Mouse (Mus musculus) CD4-positive, CD25-positive, alpha-beta regulatory T cell, adult 2 months (primary cell): ENCODE data around the gene Pigl.

ENCODE experiments used
- DNase-seq: peaks from one replicate; pipeline ENCODE4 v3.0.0-alpha.2; 2012; ENCODE audit warnings: low read depth, low spot score

Pigl gene

DNA sequence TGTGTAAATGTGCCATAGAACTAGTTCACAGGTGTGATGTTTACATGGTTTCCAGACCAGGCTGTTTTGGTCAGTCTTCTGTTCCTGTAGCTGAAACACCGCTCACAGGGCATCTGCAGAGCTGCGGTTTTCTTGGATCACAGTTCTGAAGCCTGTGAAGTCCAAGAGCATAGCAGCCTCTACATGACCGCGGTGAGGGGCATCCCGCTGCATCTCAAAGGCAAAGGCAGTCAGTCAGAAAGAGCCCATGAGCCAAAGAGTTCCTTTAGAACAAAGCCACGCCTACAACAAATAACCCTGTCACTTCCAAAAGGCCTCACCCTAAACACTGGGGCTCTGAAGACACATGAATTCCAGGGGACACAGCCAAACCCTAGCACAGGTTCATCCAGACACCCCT, 55.1 kb downstream of the Pigl start:
- DNase-seq = no peak

DNA sequence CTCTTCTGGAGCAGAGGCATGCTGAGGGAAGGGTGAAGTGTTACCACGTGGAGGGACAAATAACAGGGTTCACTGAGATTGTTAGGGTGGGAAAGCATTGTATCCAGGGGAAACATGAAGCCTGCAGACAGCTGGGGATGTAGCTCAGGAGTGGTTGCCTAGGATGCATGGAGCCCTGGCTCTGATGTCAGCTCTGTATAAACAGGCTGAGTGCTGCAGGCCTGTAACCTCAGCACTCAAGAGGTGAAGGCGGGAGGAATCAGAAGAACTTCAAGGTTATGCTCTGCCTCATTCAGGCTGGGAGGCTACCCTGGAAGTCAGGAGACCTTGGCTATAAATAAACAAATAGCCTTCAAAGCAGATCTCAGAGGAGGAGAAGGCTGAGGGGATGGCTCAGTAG, 60.7 kb downstream of the Pigl start:
- DNase-seq = no peak

DNA sequence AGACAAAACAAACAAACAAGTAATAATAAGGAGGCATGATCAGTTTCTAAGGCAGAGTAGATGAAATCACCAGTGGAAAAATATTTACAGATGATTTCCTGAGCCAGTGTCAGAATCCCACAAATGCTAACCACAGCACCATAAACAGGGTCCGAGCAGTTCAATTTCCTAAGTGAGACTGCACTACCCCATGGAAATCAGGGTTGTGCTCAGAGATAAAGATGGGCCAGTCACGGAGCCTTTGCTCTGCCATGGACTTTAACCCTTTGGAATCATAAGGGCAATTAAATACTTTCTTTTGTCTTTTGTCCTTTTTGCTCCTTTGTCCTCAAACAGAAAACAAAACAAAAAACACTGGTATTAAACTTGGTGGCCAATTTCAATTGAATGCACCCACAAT, 64.0 kb downstream of the Pigl start:
- DNase-seq = no peak

DNA sequence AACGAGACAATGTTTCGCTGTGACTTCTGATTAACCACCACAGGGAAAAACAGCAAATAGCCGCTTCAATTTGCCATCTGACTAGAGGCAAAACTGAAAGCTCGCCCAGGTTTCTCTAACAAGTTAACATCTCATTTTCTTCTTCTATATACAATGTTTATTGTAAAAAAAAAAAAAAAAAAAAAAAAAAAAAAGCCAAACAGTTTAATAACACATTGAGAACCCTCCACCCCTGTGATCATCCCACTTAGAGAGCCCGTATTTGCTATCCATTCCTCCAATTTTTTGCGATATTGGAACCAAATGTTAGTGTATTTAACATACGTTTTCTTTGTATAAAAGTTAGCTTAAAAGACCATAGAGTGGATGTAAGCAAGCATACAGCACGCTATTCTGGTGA, 78.8 kb downstream of the Pigl start:
- no peak for DNase-seq

DNA sequence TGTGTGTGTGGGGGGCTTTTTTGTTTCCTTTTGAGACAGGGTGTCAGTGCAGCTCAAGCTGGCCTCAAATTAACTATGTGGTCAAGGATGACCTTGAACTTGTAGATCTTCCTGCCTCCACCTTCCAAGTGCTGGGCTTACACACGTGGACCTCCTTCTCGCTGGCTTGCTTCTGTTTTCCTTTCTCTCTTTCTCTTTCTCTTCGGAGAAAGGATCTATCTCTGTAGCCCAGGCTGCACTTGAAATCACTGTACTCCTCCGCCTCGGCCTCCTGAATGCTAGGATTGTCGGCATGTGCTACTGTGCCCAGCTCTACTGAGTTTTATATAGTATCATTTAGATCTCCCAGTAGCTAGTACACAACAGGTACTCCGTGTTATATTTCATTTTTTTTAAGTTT, 79.3 kb downstream of the Pigl start:
- DNase-seq = no peak

DNA sequence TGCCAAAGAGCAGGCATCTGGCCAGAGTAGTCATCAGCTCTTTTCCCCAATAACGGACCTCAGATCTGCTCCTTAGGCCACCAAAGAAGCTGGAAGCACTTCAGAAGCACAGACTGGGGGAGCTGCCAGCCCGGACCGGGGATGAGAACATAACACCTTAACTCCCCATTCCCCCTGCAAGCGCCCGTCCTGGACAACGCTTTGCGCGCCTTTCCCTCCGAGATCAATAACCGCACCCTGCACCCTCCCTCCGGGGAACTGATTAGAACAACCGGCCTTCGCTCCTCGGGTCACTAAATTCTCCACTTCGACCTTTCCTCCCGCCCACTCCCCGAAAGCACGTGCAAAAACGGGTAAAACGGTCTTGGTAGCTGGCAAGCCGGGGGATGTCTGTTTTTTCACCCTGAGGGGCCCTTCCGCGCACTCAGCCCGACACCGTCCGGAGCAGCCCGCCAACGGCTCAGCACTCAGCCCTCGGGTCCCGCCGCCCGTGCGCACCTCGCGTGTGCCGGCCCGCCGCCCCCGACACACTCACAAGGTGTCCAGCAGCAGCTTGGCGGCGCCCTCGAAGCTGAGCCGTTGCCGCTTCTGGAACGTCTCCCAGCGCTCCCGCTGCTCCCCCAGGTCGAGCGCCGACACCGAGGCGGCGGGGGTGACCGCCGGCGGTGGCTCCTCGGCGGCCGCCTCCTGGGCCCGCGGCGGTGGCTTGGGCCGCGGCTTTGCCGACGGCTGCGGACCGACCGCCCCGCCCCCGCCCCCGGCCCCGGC, 80.2 kb downstream of the Pigl start:
- peak; percentile 58 for DNase-seq

DNA sequence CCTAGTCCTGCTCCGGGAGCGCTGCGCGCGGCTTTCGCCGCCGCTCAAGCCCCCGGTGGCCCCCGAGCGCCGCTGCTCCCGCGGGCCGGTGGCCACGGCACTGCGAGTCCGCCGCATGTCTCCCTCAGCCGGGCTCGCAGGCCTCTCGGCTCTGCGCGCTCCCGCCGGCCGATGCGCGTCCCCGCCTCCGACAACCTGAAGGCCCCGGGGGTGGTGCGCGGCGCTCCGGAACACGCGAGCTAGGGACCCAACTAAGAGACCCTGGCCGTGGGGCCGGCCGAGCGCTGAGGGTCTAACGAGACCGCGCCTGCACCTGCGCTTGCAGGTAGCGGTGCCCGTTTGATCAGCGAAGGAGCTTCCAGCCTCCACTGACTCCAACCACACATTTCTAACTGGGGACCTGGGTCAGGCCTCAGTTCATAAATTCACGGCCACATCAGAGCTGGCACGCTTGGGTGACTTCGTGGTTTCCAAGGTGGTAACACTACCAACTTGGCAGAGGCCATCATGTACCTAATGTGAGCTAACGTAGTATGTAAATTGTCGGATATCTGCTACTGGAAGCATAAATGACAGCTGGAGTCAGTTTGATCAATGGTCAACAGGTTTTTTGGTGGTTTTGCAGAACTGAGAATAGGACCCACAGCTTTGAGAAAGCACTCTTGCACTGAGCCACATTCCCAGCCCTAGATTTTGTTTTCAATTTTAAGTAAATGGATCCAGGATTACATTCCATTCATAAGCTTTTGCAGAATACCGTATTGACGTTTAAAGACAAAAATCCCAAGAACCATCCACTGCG, 81.0 kb downstream of the Pigl start, which contains the start of gene Cenpv:
Gene Cenpv, minus strand, starts transcription at position 173 of the 802 bp plus-strand sequence.
- peak; percentile 75 for DNase-seq

DNA sequence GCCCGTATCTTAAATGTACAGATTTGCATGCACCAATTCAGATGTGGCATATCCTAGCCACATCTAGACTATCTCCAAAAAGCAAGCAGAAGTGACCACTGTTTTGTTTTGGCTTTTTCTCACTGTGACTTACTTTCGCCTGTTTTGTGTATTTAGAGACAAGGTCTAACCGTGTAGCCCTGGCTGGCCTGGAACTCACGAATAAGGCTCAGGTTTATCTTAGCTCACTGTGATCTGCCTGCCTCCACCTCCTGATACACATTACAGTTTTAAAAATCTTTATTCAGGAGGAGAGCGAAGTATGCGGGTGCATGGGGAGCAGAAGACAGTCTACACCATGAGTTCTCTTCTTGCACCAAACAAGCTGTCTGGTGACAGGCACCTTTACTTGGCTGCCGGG, 81.9 kb downstream of the Pigl start:
- no peak for DNase-seq

DNA sequence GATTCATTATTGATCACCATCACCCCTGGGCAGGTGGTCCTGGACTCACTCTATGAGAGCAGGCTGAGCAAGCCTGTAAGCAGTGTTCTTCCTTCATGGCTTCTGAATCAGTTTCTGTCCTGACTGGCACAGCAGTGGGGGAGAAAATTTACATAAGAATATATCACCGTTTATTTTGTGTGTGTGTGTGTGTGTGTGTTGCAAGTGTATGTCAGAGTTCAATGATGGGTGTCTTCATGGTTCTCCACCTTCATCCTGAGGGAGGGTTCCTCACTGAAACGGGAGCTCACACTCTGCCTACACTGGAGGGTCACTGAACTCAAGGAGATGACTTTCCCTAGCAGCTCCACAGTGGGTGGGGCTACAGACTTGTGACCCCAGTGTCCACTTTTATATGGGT, 82.7 kb downstream of the Pigl start:
- no peak for DNase-seq

DNA sequence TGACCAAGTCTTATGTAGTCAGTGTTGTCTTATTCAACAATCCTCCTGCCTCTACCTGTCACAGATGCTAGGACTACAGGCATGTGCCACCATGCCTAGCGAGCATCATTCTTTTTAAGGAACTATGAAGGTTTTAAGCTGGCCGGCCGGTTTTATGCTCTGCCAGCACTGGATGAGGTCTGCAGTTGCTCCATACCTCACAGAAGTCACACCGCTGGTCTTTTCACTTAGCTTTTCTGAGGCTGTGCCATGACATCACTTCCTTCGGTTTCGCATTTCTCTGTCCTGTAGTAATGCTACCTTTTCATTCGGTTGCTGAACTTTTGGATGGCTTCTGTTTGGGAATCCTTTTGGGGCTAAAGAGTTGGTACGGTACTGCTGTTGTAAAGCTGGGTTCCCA, 83.3 kb downstream of the Pigl start:
- DNase-seq = no peak

DNA sequence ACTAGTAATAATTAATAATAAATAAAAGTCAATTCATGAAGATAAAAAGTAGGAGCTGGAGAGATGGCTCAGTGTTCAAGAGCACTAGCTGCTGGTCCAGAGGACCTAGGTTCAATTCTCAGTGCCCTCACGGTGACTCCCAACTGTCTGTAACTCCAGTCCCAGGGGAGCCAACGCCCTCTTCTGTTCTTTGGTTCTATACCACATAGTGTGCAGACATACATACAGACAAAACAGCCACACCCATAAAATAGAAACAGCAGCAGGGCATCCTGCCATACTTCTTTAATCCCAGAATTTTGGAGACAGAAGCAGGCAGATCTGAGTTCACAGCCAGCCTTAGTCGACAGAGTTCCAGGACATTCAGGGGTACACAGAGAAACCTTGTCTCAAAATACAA, 85.7 kb downstream of the Pigl start:
- DNase-seq = no peak

DNA sequence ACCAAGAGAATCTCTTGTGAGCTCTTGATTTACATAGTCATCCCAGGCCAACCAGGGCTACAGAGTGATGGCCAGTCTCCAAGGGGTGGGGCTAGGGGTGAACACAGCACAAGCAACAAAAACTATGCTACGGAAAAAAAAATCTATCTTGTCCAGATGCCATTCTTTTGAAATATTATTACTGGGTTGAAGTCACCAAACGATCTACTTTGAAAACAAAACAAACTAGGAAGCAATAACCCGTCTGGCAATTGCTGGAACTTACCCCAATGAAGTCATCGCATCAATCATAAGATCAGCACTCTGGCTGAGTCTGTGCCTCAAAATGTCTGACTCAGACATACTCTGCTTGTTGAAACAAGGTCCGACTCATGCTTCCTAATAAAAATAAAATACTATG, 91.5 kb downstream of the Pigl start:
- peak; percentile 70 for DNase-seq

DNA sequence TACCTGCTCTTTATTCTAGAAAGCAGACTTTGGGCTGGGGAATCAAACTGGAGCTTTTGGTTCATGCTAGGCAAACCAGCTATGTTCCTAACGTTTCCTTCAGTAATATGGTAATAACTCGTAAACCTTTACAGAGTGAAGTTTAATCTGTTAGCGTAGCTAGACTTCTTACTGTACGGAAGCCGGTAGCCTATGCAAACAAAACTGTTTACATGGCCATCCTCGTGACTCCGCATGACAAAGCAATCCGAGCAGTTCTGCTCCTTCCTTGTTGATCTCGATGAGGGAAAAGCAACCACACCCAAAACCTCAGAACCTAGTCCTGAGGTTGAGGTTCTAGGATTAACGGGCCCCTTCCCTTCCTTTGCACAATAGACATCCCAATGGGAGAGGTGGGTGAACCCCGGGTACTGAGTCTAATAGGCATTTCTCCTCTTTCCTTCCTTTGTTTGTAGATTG, 92.0 kb downstream of the Pigl start:
- peak; percentile 69 for DNase-seq

DNA sequence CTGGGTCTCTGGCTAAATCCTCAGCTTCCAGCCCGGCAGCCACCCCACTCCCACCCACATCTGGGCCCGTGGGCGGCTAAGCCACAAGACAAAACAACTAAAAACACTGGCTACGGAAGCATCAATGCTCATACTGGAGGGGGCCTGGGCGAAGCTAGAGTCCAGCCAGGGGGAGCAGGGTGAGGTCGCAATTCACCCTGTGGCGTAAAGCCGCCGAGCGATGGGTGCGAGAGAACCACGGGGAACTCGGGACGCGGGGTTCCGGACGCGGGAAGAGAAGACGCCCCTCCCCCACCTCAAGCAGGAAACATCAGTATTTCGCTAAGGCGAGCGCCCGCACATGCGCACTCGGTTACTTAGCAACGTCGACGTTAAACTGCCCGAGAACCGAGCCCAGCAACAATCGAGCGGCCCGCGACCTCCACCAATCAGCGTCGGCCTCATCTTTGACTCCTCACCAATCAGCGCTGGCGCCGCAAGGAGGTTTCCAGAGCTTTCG, 92.5 kb downstream of the Pigl start, which contains the start of gene Ubb:
Gene Ubb, plus strand, starts transcription at position 445 of the 499 bp plus-strand sequence.
- peak; percentile 100 for DNase-seq

DNA sequence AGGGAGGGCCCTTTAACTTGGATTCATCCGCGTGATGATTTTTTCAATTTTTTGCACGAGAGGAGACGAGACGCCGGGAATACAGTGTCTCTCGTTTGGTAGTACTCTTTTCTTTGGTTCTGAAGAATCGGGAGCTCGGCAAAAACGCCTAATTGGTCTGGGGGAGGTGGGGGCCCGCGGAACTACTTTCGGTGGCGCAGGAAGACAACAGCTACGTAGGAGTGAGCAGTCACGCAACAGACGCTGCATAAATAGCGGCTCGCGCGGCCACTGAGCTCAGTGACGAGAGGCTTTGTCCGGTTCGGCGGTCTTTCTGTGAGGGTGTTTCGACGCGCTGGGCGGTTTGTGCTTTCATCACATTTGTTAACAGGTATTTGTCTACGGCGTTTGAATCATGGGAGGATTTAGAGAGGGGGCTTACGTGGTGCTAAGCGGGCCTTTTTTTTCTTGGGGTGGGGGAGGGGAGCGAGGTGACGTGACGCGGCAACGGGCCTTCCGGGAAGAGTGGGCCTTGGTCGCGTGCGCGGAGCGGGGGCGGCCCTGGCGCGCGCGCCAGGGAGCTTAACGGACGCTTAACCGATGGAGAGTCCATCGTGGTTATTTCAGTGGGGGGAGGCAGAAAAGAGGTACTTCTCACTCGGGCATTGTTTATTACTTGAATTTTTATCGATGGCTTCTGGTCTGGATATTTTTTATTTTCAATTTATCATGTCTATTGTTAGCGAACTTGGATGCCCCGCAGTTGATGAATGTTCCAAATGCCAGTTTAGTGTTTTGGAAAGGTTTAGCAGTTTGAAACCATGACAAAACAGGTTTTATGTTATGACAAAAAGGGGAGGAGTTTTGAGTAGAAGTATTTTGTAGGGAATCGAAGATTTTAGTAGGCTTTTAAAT, 93.2 kb downstream of the Pigl start:
- peak; percentile 93 for DNase-seq

DNA sequence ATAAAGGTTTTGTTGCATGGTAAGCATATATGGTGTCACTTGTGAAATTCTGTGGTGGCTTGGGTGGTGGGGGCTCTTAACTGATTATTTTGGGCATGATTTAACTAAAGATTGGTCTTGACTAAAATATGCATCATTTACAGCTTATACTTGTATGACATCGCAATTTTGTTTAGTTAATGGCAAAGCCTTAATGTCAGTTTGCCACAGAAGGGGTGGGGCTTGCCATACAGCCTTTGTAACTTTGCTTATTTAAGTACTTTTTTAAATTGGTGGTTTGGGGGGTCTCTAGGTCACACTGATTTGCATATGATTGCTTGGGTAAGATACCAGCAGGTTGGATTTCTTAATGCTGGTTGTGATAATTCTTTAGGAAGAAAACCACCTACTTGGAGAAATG, 94.9 kb downstream of the Pigl start:
- peak; percentile 36 for DNase-seq

DNA sequence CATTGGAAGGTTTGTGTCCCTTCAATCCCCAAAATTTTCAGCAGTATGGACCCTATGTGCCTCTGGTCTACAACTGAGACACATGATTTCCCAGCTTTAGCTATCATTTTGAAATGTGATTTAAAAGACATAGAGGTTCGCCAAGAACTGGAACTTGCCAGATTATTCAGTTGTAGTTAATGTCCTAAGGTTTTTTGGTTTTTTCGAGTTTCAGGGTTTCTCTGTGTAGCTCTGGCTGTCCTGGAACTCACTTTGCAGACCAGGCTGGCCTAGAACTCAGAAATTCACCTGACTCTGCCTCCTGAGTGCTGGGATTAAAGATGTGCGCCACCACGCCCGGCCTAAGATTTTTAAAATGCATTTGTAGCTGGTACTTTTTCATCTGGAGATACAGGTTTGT, 95.4 kb downstream of the Pigl start:
- DNase-seq = no peak

DNA sequence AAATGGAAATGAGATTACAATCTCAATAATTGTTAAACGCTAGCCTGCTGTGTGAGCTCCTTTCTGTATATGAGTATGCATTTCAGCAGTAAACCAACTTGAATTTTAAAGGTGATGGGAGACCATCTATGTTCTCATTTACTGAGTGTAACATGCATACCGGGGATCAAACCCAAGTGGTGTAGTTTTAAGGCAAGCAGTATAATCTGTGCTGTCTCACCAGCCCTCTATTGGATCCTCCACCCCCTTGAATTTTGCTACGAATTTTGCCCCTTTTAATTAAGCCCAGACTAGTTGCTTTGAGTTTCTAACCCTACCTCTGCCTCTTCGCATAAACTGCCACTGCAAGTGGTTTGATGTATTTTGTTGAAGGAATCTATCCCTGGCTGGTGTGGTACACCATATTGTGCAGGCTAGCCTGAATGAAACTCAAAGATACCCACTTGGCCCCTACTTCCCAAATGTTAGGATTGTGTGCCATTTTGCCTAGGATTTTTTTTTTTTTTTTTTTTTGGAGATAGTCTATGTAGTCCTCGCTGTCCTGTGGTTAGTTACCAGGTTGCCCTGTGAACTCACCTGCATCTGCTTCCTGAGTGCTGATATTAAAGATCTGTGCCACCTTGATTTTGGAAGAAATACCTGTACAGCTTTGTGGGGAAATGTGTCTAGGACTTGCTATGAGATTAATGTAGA, 96.0 kb downstream of the Pigl start:
- DNase-seq = peak; percentile 22

DNA sequence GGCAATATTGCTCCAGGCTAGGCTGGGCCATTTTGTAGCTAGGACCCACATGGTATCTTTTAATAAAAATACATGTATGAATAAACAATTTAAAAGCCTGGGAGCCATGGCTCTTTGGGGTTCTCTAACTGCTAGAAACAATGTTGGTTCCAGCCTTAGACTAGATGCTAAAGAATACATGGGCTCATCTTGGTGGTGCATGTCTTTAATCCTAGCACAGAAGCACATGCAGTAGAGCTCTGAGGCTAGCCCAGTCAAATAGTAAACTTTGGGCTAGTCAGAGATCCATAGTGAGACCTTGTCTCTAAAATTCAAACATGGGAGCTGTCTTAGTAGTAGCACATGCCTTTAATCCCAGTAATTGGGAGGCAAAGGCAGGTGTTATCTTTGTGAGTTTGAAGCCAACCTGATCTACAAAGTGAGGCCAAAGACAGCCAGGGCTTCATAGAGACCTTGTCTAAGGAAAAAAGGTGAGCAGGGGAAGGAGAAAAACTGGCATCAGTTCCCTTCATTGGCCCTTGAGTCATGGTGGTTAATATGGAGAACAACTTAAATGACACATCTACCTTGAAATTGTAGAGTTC, 96.8 kb downstream of the Pigl start:
- no peak for DNase-seq

DNA sequence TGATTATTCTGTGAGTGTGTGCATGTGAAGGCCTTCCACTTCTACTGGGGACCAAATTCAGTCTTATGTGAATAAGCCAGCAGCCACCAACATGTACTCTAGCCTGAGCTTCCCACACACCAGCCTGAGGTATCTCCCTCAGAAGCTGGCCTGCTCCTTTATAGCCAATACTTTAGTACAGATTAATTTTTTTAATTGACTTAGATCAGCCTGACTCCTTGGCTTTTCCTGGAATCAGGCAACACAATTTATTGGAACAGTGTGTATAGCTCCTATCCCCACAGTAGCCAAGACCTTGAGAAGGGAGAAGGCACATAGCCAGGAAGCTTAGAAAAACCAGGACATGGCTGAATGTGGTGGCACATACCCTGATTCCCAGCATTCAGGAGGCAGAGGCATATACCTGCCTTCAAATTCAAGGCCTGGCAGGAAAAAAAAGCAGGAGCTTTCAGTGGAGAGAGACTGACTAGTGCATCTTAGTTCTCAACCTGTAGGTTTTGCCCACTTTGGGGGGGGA, 97.7 kb downstream of the Pigl start:
- no peak for DNase-seq
